9 mouse cellular contexts compared by ENCODE assay signal in the genomic region with DNA sequence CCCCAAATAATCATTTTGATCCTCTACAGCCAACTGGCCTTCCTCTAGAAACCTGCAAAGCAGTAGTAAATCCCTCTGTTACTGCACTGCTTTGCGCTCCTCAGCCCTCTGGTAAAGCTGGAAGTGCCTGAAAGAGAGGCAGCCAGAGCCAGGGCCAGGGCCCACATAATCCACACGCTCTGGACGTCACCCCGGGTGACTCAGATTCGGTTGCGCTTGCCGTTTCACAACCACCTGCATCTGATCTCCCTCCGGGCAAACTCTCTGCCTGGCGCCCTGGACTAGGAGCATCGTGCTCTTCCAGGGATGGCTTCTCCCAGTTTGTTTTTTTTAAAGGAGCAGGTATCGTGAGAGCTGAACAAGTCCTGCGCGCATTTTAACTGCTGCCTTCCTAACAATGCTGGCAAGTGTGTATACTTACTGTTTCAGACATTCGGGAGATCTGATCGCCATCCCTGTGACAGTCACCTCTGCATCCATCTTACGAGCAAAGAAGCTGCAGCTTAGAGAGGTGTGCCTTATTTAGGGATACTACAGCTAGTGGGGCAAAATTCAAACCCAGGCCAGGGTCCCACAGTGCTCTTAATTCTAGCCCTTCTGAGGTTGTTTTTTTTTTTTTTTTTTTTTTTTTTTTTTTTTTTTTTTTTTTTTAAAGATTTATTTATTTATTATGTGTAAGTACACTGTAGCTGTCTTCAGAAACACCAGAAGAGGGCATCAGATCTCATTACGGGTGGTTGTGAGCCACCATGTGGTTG.
A peak's percentile ranks its signal among the peaks of the same experiment; 100 is the strongest.
DNase-seq lines count a peak whose midpoint lies in the region; ATAC-seq and TF ChIP-seq lines count a peak whose summit lies in the region.
"Had no signal": no experiment of that assay in that cellular context is flagged by ENCODE, and none has a peak within 500 bp of the region (broad histone marks: within the 10 kb centered on the region; RNA-seq: fewer than 3 reads in every experiment).

No protein-coding gene starts in this region.

- ATAC-seq in liver, embryonic 11.5 days (replicated peaks; ENCODE audit: low FRiP score): no peak
- ATAC-seq in CD4-positive, CD25-positive, alpha-beta regulatory T cell, adult 4 months: no peak

- no peak overlapping the region for H3K4me2 ChIP-seq in liver, embryonic 11.5 days
- H3K4me2 ChIP-seq: limb, embryonic 12.5 days had no signal

- intact Hi-C loops in heart, adult 2 months (cut with DNase I): no loop called here
- intact Hi-C loops in left cerebral cortex, postnatal 36 days (cut with DNase I): no loop called here

- H3K27me3 ChIP-seq in heart, adult 2 months (ENCODE audit: control insufficient read depth, insufficient read depth, low read length): no peaks in the 10 kb centered on the region
- H3K27me3 ChIP-seq in liver, embryonic 11.5 days (replicated peaks; ENCODE audit: control insufficient read depth, insufficient read depth, low read length): no peaks in the 10 kb centered on the region
- H3K27me3 ChIP-seq: limb, embryonic 12.5 days had no signal

- TF ChIP-seq CTCF in heart, adult 2 months (IDR thresholded peaks at IDR 0.05): no peak

- 64% methylated on average over 17 of the region's 17 CpGs for WGBS in heart, adult 2 months
- 84% methylated on average over 16 of the region's 17 CpGs for WGBS in liver, embryonic 11.5 days

- H3K36me3 ChIP-seq in heart, adult 2 months (ENCODE audit: control insufficient read depth, insufficient read depth, low read length): peaks cover 5% of the 10 kb centered on the region
- H3K36me3 ChIP-seq in liver, embryonic 11.5 days (ENCODE audit: control insufficient read depth, insufficient read depth, low read length): peaks cover 3% of the 10 kb centered on the region; the same call in 1 of the 2 replicates
- H3K36me3 ChIP-seq: limb, embryonic 12.5 days had no signal

- peaks cover 13% of the 10 kb centered on the region for H3K79me2 ChIP-seq in heart, adult 2 months (replicated peaks; ENCODE audit: control insufficient read depth, insufficient read depth, low read length)

- TF ChIP-seq POLR2A in heart, adult 2 months (IDR thresholded peaks at IDR 0.05; ENCODE audit: insufficient read depth, low read depth, low read length): no peak

- peak overlapping the region; percentile 49; the same call in 1 of the 2 replicates for H3K27ac ChIP-seq in heart, adult 2 months
- H3K27ac ChIP-seq in liver, embryonic 11.5 days (ENCODE audit: low read depth, low read length): peak overlapping the region; percentile 54; the same call in 1 of the 2 replicates
- H3K27ac ChIP-seq: limb, embryonic 12.5 days had no signal

- H3K4me3 ChIP-seq in heart, adult 2 months: no peak overlapping the region
- H3K4me3 ChIP-seq in liver, embryonic 11.5 days (ENCODE audit: low read depth, low read length): no peak overlapping the region
- H3K4me3 ChIP-seq: limb, embryonic 12.5 days had no signal

- H3K4me1 ChIP-seq in heart, adult 2 months (ENCODE audit: control insufficient read depth, insufficient read depth, low read length): peaks cover 15% of the 10 kb centered on the region
- peaks cover 63% of the 10 kb centered on the region for H3K4me1 ChIP-seq in liver, embryonic 11.5 days (replicated peaks; ENCODE audit: control insufficient read depth, insufficient read depth, low read length)

- H3K9ac ChIP-seq in heart, adult 2 months (ENCODE audit: low read depth, low read length): no peak overlapping the region; the same call in 1 of the 2 replicates
- H3K9ac ChIP-seq in liver, embryonic 11.5 days (ENCODE audit: low read depth, low read length): no peak overlapping the region
- H3K9ac ChIP-seq: limb, embryonic 12.5 days had no signal

- H3K9me3 ChIP-seq in liver, embryonic 11.5 days (ENCODE audit: control insufficient read depth, low read length): no peaks in the 10 kb centered on the region
- H3K9me3 ChIP-seq: limb, embryonic 12.5 days had no signal

- TF ChIP-seq EP300 in heart, adult 2 months (IDR thresholded peaks at IDR 0.05; ENCODE audit: insufficient read depth, low read depth, low read length): no peak

- peak; percentile 58 to 77 for DNase-seq in heart, adult 2 months
- no peak for DNase-seq in heart, adult 8-10 months (ENCODE audit: low spot score)
- DNase-seq in 3T3-L1 (ENCODE audit: low read depth, low spot score): peak; percentile 55
- DNase-seq in adrenal gland, postnatal 4 days (ENCODE audit: low spot score in 2 of 2): peak; percentile 35 to 58
- no peak for DNase-seq in liver, embryonic 11.5 days (ENCODE audit: low spot score)
- no peak for DNase-seq in left cerebral cortex, postnatal 36 days (ENCODE audit: low spot score in 2 of 2)
- DNase-seq in left cerebral cortex, adult 18-20 months (ENCODE audit: low spot score in 2 of 2): no peak

Comparison
In these comparisons a context has a peak if more than half of its experiments do, and no peak if none do; other contexts are left out.
1. DNase-seq: peak in heart, adult 2 months (2 of 2), 3T3-L1 (single experiment) and adrenal gland, postnatal 4 days (2 of 2); none in heart, adult 8-10 months (single experiment), liver, embryonic 11.5 days (single experiment), left cerebral cortex, postnatal 36 days (0 of 2) and left cerebral cortex, adult 18-20 months (0 of 2).